Mouse (Mus musculus): ENCODE measurements around the gene Polr2g.

The Polr2g gene

DNA sequence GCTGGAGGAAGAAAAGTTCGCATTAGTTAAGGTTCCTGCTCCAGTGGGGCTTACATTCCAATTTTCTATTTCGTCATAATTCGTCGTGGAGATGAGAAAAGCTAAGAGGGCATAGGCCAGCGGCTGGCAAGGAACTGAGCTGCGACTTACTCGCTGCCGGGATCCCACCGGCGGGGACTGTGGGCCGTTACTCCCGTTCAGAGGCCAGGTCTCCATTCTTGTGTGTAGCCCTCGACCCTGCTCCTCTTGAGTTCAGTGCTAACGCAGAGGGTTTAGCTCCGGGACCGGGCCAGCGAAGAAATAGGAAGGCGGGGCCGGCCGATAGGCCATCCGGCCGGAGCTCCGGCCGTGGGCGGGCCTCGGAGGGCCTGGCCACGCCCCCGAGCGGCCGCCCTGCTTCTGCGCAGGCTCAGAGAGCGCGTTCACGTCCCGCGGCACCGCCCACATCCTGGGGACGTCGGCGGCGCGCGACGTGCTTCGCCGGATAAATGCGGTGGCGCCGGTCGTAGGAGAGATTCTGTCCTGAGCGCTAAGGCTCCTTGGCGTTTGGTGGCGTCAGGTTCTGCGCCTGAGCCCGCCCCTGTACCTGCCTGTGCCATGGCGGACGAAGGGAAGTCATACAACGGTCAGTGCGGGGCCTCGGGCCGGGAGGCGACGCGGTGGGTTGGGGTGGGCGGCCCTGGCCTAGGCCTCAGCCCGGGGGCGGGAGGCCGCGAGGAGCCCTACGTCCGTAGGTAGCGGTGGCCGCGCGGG is 41.6 kb downstream of the Polr2g start, which contains the start of gene Nxf1:
Nxf1 (plus strand) TSS at position 439 of the 753 bp plus-strand sequence.
- DNase-seq = peak; percentile 96

DNA sequence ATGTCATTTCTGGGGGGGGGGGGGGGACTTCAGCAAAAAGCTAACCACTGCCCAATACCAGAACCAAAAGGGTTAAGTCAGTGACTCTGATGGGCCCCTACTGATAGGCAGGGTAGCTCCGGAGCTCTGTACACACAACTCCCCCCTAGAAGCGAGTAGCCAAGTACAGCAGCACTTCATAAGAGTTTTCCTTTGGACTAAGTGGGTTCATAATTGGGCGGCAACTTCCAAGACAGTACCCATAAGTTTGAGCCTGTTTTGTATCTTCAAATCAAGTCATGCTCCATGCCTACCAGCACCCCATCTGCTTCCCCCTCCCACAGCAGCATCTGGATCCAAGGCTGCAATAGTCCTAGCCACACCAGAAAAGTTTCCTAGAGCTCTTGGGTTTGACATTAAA is 42.7 kb downstream of the Polr2g start:
- no peak for DNase-seq

DNA sequence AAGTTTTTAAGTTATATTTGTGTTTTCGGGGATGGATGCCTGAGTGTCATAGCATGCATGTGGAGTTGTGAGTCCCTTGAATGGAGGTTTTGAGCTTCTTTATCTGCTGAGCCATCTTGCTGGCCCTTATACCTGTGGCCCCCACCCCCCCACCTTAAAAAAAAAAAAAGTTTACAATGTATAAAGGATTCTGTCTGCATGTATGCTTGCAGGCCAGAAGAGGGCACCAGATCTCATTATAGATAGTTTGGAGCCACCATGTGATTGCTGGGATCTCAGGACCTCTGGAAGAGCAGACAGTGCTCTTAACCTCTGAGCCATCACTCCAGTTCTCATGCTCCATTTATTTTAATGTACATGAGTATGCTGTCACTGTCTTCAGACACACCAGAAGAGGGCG is 51.0 kb downstream of the Polr2g start:
- no peak for DNase-seq

- DNase-seq = no peak
These were observed 53.0 kb downstream of the Polr2g start for GRCm38 (mm10) chr19:8745382-8745781.
